Mouse (Mus musculus): ENCODE data around the gene Olfr1111. TPM values are rescaled to one million over a fixed set of nuclear protein-coding genes. Genes with fewer than 3 reads are reported as not detected.
"Not testable (repeated sequence)": the region's sequence is repeated elsewhere in the genome, so short reads cannot be mapped to it uniquely, and the experiment has no call there.

Olfr1111 gene
- not detected in 2 replicates for polyA plus RNA-seq (2015; fragmentation: Nextera tagmentation; extraction: Ambion mirVana)

GRCm38 (mm10) chr2:87152524-87152923 is at the start of gene Olfr1111:
Gene Olfr1111, minus strand, starts transcription at chr2:87152624.
- no peaks in the 10 kb centered on the region for H3K4me1 ChIP-seq
- no peak for ATAC-seq (replicated peaks)
- no peaks in the 10 kb centered on the region for H3K27me3 ChIP-seq
- H3K27ac ChIP-seq (replicated peaks) = no peak within 1 kb of the TSS
- no peak within 1 kb of the TSS for H3K4me3 ChIP-seq
- no peak within 1 kb of the TSS for H3K9ac ChIP-seq (replicated peaks)
- no peak within 1 kb of the TSS for H3K4me2 ChIP-seq (replicated peaks)
- H3K36me3 ChIP-seq = no peaks in the 10 kb centered on the region
- no peaks in the 10 kb centered on the region for H3K9me3 ChIP-seq

GRCm38 (mm10) chr2:87187498-87187897 is 35.1 kb upstream of the Olfr1111 start, which contains the start of gene Olfr1112:
Gene Olfr1112, plus strand, starts transcription at chr2:87187798.
- no peak within 1 kb of the TSS for H3K27ac ChIP-seq (replicated peaks)
- no peaks in the 10 kb centered on the region for H3K4me1 ChIP-seq
- H3K27me3 ChIP-seq = no peaks in the 10 kb centered on the region
- no peak for ATAC-seq (replicated peaks)
- WGBS = 93% methylated on average over 1 of the region's 1 CpGs
- H3K9me3 ChIP-seq = no peaks in the 10 kb centered on the region
- no peak within 1 kb of the TSS for H3K4me2 ChIP-seq (replicated peaks)
- H3K4me3 ChIP-seq = no peak within 1 kb of the TSS
- no peaks in the 10 kb centered on the region for H3K36me3 ChIP-seq
- no peak within 1 kb of the TSS for H3K9ac ChIP-seq (replicated peaks)

- 89% methylated on average over 2 of the region's 2 CpGs for WGBS
- not testable (repeated sequence) for H3K4me1 ChIP-seq; H3K9me3 ChIP-seq; H3K4me3 ChIP-seq; H3K36me3 ChIP-seq; ATAC-seq (replicated peaks); H3K4me2 ChIP-seq (replicated peaks); H3K27me3 ChIP-seq; H3K27ac ChIP-seq (replicated peaks); H3K9ac ChIP-seq (replicated peaks)
These were observed 15.3 kb upstream of the Olfr1111 start for GRCm38 (mm10) chr2:87167731-87168130.

- Histone ChIP-seq H3K27me3 (no peaks in the 10 kb centered on the region), H3K4me2 (replicated peaks) (no peak within 1 kb of the TSS), H3K4me1 (no peaks in the 10 kb centered on the region), H3K9ac (replicated peaks) (no peak within 1 kb of the TSS), H3K4me3 (no peak within 1 kb of the TSS), H3K36me3 (no peaks in the 10 kb centered on the region), H3K27ac (replicated peaks) (no peak within 1 kb of the TSS), H3K9me3 (no peaks in the 10 kb centered on the region)
- WGBS = 79% methylated on average over 1 of the region's 1 CpGs
- ATAC-seq (replicated peaks) = no peak
These were observed 12.2 kb downstream of the Olfr1111 start, which contains the start of gene Olfr1110 for GRCm38 (mm10) chr2:87140200-87140599. Gene Olfr1110, minus strand, starts transcription at chr2:87140300.

GRCm38 (mm10) chr2:87114467-87114866 is 38.0 kb downstream of the Olfr1111 start, which contains the start of gene Olfr259:
Gene Olfr259, minus strand, starts transcription at chr2:87114567.
- Histone ChIP-seq H3K9me3 (no peaks in the 10 kb centered on the region), H3K9ac (replicated peaks) (no peak within 1 kb of the TSS), H3K36me3 (no peaks in the 10 kb centered on the region), H3K27ac (replicated peaks) (no peak within 1 kb of the TSS), H3K4me3 (no peak within 1 kb of the TSS), H3K4me2 (replicated peaks) (no peak within 1 kb of the TSS), H3K4me1 (no peaks in the 10 kb centered on the region), H3K27me3 (no peaks in the 10 kb centered on the region)
- no peak for ATAC-seq (replicated peaks)

Other genes starting within 250 kb of the Olfr1111 start
- gene Olfr1098, start 228.1 kb downstream of the Olfr1111 start, polyA plus RNA-seq (2015; fragmentation: Nextera tagmentation; extraction: Ambion mirVana) = not detected in 2 replicates
- gene Olfr1099, start 191.9 kb downstream of the Olfr1111 start, polyA plus RNA-seq (2015; fragmentation: Nextera tagmentation; extraction: Ambion mirVana) = not detected in 2 replicates
- not detected in 2 replicates for gene Olfr1100, start 172.7 kb downstream of the Olfr1111 start, polyA plus RNA-seq (2015; fragmentation: Nextera tagmentation; extraction: Ambion mirVana)
- gene Olfr1101, start 161.4 kb downstream of the Olfr1111 start, polyA plus RNA-seq (2015; fragmentation: Nextera tagmentation; extraction: Ambion mirVana) = not detected in 2 replicates
- not detected in 2 replicates for gene Olfr1102, start 154.2 kb downstream of the Olfr1111 start, polyA plus RNA-seq (2015; fragmentation: Nextera tagmentation; extraction: Ambion mirVana)
- not detected in 2 replicates for gene Olfr1104, start 125.5 kb downstream of the Olfr1111 start, polyA plus RNA-seq (2015; fragmentation: Nextera tagmentation; extraction: Ambion mirVana)
- gene Olfr1105, start 116.1 kb downstream of the Olfr1111 start, polyA plus RNA-seq (2015; fragmentation: Nextera tagmentation; extraction: Ambion mirVana) = not detected in 2 replicates
- not detected in 2 replicates for gene Olfr1106, start 100.4 kb downstream of the Olfr1111 start, polyA plus RNA-seq (2015; fragmentation: Nextera tagmentation; extraction: Ambion mirVana)
- not detected in 2 replicates for gene Olfr1107, start 76.8 kb downstream of the Olfr1111 start, polyA plus RNA-seq (2015; fragmentation: Nextera tagmentation; extraction: Ambion mirVana)
- not detected in 2 replicates for gene Olfr1109, start 56.6 kb downstream of the Olfr1111 start, polyA plus RNA-seq (2015; fragmentation: Nextera tagmentation; extraction: Ambion mirVana)
- gene Olfr259, start 38.1 kb downstream of the Olfr1111 start, polyA plus RNA-seq (2015; fragmentation: Nextera tagmentation; extraction: Ambion mirVana) = not detected in 2 replicates
- not detected in 2 replicates for gene Olfr1110, start 12.3 kb downstream of the Olfr1111 start, polyA plus RNA-seq (2015; fragmentation: Nextera tagmentation; extraction: Ambion mirVana)
- not detected in 2 replicates for gene Olfr1112, start 35.2 kb upstream of the Olfr1111 start, polyA plus RNA-seq (2015; fragmentation: Nextera tagmentation; extraction: Ambion mirVana)
- gene Olfr1113, start 56.3 kb upstream of the Olfr1111 start, polyA plus RNA-seq (2015; fragmentation: Nextera tagmentation; extraction: Ambion mirVana) = not detected in 2 replicates
- gene Olfr1115, start 95.4 kb upstream of the Olfr1111 start, polyA plus RNA-seq (2015; fragmentation: Nextera tagmentation; extraction: Ambion mirVana) = not detected in 2 replicates
- not detected in 2 replicates for gene Olfr1116, start 114.9 kb upstream of the Olfr1111 start, polyA plus RNA-seq (2015; fragmentation: Nextera tagmentation; extraction: Ambion mirVana)
- gene Olfr1118, start 155.0 kb upstream of the Olfr1111 start, polyA plus RNA-seq (2015; fragmentation: Nextera tagmentation; extraction: Ambion mirVana) = not detected in 2 replicates
- gene Olfr1120, start 202.2 kb upstream of the Olfr1111 start, polyA plus RNA-seq (2015; fragmentation: Nextera tagmentation; extraction: Ambion mirVana) = not detected in 2 replicates
- not detected in 2 replicates for gene Olfr1121, start 217.3 kb upstream of the Olfr1111 start, polyA plus RNA-seq (2015; fragmentation: Nextera tagmentation; extraction: Ambion mirVana)
- not detected in 2 replicates for gene Olfr1122, start 233.2 kb upstream of the Olfr1111 start, polyA plus RNA-seq (2015; fragmentation: Nextera tagmentation; extraction: Ambion mirVana)